Mouse (Mus musculus) cerebral cortex, adult 2 months (tissue): ENCODE results near the gene Tnrc6b.

Source experiments
- WGBS: fragments of 180-500 bp; shearing (Covaris S2); methylation state at CpG from one replicate; pipeline ENCODE4 v1.1.7; 2018; 5-methylcytosine and 5-hydroxymethylcytosine counted together

The Tnrc6b gene

DNA sequence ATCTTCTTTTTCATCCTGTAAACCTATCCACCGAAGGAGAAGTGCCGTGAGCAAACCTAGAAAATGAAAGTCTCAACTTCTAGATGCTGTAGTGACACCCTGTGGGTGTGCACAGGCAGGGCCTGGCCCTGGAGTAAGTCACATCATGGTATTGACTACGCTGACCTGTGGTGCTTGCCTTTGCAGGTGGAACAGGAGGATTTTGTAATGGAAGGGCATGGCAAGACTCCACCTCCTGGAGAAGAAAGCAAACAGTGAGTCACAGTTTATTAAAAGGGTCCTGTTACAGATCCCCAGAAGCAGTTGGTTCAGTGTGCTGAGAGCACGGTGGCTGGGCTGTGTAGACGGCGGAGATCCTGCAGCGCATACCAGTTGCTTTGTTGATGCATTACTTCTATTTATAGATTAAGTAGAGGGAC lies 73.4 kb downstream of the Tnrc6b start:
- 51% methylated on average over 7 of the region's 7 CpGs for WGBS

DNA sequence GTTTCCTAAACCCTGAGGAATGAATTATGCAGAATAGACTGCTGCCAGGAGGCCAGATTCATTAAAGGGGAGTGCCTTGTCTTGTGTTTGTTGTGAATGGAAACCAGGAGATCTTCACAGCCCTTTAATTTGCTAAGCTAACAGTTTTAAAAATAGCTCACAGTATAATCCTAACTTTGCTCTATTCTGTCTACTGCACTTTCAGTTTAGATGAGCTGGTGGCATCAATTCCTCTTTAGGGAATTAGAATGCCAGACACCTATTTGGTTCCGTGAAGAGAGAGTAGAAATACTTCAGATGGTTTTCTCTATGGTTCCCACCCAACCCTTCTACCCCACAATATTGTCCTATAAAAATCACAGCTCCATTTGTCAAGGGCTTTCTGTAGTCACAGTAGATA lies 74.6 kb downstream of the Tnrc6b start:
- WGBS, result 66% methylated on average over 1 of the region's 1 CpGs

DNA sequence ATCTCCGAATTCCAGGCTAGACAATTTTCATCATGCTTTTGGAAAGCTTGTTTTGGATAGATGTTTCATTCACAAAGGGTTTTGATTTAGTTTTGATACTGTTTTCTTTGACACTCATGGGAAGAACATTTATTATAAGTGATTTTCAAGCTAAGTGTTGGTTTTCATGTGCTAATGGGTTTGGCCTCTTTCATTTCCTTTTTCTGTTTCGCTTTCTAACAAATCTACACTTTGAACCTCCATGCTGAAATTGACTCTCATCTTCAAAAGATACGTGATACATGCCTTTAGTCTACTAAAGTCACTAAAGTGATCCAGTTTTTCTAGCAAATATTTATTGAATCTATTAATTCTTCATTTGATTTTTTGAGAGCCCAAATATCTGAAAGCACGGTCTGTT lies 76.6 kb downstream of the Tnrc6b start:
- WGBS, result 91% methylated on average over 4 of the region's 4 CpGs

DNA sequence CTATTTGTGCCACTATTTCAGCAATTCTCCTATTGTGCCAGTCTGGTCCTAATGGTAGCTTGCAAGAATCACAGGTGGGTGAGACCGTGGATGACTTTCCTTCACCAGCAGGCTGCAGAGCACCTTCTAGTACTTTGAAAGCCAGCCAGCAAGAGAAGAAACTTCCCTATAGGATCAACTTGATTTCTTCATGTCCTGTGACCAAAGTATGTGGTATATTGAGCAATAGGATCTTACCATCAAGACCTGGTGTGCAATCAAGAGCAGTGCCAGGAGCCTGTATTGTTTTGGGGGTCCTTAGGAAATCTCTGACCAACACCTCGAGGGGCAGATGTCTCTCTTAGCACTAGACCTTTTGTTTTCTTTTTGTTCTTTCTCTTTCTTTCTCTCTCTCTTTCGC lies 81.4 kb downstream of the Tnrc6b start:
- WGBS, result 80% methylated on average over 3 of the region's 3 CpGs

DNA sequence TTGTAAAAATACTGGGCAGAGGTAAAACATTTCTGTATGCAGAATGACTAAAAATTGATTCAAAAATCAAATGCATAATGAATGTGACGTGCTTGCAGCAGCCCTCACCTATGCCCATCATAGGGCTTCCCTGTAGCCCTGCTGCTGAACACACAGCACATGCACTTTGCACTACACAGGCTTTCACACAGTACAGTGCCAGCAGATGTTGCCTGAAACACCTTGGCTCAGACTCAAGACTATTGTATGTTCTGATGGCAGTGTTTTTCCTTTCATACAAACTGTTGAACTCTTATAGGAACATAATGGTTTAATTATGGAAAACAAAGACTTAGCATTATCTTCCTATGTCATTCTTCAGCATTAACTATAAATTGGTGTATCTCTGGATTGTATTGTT lies 84.0 kb downstream of the Tnrc6b start:
- WGBS, result 89% methylated on average over 1 of the region's 1 CpGs

DNA sequence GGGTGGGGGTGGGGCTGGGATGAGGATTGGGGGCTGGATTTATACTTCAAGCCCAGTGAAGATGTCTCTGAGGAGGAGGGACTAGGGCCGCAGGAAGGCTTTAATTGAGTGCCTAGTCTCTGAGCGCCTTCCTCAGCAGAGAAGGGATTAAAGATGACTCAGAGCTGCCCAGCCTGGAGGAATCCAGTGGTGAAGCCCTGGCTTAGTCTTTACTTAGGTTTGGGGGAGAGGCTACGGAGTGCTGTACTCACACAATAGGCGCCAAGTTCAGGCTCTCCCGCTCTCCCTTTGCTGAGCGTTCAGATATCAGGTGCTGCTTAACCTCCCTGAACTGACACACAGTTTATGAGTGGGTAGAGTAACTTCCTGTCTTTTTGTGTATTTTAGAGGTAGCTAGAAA lies 86.6 kb downstream of the Tnrc6b start:
- 2% methylated on average over 6 of the region's 6 CpGs for WGBS

DNA sequence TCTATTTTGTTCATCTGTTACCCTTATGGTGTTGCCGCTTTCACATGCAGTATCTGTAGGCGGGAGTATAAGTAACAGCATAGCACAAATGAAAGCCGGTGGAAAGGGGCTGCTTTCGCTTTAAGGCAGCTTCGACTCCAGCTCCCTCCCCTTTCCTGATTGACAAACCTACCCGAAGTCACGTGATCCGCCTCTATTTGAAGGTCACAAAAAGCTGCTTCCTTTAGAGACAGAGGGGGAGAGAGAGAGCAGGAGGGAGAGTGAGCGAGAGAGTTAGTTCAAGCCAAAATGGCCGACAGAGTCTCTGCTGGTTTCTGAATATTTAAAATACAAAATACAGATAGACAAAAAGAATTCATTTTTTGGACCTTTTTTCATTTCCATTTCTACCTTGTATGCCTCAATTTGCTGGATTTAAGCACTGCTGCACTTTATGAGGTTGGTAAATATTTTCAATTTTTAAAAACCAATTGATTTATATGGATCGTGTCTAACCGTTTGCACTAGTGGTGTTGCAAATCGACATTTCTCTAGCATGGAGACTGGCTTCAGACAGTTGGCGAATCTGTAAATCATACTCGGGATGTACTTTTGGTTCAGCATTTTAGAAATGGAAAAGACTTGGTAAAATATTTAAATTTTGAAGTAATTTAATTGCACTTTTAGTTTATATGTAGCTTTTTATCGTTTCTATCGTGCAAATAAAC lies 87.4 kb downstream of the Tnrc6b start:
- under 1% methylated on average over 17 of the region's 17 CpGs for WGBS

DNA sequence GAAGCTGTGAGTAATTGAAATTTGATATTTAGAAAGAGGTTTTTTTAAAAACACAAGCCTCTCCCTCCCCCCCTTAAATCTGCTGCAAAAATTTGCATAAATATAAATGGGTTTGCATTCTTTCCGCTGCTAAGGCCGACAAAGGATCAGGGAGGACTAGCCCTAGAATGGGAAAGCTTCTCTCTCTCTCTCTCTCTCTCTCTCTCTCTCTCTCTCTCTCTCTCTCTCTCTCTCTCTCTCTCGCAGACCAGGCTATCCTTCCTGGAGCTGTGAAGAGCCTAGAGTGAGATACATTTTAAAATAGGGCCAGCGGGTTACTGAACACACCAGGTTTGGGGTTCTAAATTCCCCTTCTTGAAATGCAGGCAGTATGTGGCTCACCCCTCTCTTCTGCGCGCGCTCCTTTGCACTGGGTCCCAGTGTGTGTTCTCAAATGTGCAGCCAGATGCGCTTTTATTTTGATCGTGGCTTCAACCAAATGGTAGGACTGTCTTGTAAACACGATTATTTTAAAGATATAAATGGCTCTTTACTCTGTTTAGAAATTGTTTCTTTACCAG lies 88.0 kb downstream of the Tnrc6b start:
- WGBS, result under 1% methylated on average over 10 of the region's 10 CpGs

DNA sequence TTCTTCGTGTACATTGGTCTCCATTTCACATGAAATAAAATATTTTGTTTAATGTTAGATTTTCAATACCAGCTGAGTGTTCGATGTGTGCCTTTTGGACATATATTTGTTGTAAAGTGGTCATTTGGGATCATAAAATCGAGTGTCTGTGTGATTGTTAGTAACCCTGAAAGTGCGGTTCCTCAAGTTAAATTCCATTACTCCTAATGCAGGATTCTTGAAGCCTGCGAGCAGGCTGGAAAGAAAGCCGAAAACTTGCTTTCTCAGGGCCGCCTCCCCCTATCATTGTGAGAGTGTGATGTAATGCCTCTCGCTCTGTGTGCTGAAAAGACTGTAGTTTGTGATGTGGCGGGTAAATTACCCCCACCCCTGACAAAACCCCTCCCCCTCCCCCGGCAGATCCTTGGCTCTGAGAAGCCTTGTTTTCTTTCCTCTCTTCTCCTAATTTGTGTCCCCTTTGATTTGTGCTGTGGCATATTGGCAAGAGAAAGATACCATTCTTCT lies 88.6 kb downstream of the Tnrc6b start:
- under 1% methylated on average over 10 of the region's 10 CpGs for WGBS

DNA sequence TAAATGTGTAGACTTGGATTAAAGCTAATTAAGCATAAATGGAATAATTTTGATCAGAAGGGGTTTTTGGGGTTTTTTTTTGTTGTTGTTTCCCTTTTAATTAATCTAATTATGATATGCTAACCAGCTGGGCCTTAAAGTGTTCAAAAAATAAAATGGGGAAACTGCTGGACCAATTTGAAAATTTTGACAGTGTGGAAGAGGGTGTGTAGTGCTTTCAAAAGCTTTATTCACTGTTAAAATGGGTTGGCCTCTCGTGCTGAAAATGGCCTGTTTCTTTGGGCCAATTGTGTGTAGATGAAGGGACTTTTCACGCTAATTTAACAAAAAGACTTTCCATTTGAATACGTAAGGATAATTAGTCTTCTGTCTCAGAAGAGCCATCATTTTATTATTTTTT lies 89.1 kb downstream of the Tnrc6b start:
- WGBS, result 7% methylated on average over 3 of the region's 3 CpGs

DNA sequence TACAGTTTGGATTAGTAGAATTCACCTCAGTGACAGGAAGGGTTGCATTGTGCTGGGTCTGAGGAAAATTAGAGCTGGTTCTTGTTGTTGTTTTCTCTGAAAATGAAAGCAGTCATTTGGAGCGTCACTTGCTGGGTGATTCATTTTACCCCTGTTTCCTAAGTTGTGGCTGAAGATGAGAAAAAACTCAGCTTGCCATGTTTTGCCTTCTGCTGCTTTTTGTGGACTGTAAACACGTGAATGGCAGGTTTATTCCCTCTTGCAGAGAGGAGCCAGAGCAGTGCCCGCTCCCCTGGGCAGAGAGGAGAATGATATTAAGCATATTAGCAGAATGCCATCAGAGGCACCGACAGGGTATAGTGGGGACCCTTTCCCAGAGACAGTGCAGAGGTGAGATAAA lies 89.7 kb downstream of the Tnrc6b start:
- 11% methylated on average over 4 of the region's 4 CpGs for WGBS

DNA sequence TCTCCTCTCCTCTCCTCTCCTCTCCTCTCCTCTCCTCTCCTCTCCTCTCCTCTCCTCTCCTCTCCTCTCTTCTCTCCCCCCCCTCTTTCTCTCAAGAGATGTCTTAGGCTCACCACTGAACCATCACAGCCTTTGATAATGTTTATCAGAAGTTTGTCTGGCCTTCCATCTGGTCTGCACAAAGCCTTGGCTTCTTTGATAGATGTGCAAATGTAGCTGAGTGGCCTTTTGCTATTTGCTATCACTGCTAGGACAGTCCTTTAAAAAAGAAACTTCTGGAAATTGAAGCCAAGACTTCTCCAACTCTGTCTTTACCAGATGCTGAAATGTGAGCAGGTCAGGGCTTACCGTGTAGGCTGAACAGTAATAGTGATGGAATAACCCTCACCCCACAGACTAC lies 90.5 kb downstream of the Tnrc6b start:
- 34% methylated on average over 1 of the region's 1 CpGs for WGBS

DNA sequence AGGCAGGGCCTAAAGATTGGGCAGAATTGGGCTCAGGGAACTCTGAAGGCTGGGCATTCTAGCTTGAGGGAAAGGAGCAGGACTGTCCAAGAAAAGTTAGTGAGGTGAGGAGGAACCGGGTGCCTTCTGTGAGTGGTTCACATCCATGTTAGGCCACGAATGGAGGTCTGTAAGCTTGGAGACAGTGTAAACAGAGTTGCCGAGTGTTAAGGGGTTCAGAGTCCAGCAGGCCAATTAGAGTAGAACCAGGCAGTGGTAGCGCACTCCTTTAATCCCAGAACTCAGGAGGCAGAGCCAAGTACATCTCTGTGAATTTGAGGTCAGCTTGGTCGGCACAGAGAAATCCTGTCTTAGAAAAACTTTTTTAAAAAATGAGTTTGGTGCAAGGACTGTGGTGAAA lies 96.0 kb downstream of the Tnrc6b start:
- 50% methylated on average over 5 of the region's 5 CpGs for WGBS

DNA sequence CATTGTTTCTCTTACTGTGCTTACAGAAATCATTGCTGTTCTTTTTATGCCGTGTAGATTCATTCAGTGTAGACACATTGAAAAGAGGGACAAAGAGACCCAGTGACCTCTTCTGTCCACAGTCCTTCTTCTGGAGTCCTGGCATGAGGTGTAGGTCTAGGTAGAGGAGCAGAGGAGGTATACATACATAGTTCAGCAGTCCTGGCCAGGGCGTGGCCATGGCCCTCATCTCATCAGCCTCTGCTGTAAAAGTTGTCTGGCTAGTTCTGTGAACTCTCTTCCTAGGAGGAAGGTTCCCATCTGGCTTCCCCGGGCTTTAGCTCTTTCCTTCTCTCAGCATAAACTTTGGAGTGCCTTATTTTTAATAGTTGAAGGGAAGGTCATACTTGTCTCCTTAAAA lies 99.1 kb downstream of the Tnrc6b start:
- WGBS, result 76% methylated on average over 3 of the region's 3 CpGs

DNA sequence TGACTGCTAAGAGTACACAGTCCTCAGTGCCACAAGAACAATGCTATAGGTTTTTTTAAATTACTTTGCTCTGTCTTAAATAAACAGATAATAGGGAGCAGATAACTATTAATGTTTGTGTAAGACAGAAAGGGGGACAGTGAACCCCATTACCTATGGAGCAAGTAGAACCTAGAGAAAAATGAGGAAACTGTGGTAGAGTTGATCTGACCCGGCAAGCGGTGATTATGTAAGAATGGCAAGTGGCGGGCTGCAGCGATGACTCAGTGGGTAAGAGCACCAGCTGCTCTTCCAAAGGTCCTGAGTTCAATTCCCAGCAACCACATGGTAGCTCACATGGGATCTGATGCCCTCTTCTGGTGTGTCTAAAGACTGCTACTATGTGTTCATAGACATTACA lies 101.7 kb downstream of the Tnrc6b start:
- 78% methylated on average over 4 of the region's 4 CpGs for WGBS

DNA sequence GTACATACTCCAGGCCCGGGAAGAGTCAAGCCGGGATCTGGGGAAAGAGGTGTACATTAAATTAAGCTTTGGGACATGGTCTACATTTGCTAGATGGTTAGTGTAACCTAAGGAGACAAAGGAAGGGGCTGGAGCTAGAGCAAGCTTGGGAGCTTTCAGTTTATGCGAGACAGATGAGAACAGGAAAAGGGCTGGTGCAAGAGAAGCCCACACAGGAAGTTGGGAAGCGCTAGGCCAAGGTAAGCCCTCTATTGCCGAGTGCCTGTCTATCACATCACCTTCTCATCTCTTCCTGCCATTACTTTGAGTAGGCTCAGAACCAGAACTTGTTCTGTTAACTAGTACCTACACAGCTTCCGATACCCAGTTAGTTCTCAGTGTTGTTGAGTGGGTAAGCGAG lies 103.7 kb downstream of the Tnrc6b start:
- WGBS, result 83% methylated on average over 7 of the region's 7 CpGs

DNA sequence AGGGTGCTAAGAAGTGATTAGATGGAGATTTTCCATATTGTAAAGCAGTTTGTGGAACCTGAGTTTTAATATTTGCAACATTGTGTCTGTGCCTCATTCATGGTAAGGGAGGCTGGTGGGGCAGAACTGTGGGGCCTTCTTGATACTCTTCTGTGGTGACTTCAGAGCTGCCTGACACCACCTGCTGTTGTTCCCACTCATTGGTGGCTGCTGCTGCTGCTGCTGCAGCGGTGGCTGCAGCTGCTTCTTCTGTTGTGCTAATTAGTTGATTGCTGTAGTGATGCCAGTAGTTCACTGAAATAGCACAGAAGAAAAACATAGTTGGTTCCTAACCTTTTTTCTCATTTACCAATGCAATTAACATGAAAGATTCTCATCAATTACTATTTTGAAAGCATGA lies 111.2 kb downstream of the Tnrc6b start:
- 23% methylated on average over 1 of the region's 1 CpGs for WGBS

DNA sequence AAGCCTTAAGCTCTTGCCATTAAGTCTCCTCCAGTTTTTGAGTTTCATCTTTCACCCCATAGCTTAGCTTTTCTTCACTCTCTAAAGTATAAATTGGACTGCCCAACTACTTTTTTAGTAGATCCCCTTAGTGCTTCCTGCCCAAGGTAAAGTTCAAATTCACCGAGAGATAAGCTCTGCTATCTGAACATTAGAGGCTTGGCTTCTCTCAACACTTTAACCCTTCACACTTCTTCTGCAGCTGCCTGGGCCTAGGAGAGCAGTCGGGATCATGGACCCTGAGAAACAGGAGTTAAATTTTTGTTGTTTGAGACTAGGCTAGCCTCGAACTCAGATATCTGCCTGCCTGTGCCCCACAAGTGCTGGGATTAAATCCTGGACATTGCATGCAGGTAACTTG lies 120.1 kb downstream of the Tnrc6b start:
- 82% methylated on average over 3 of the region's 3 CpGs for WGBS

DNA sequence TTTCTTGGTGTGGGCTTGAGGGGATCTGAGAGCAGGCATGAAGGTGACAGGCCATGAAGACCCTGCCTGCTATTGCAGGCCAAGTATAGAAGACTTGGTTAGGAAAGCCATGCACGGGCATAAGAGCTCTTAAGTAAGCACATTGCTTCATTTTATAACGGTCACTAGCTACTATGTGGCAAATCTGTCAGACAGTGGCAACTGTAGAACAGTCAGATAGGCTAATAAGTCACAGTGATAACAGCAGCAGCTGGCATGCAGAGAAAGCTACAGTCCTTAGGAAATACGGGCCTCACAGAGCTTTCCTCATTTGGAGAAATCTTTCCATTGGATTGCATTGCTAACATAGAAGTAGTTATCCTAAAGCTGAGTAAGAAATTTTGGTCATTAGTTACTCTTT lies 121.7 kb downstream of the Tnrc6b start:
- 72% methylated on average over 3 of the region's 3 CpGs for WGBS

DNA sequence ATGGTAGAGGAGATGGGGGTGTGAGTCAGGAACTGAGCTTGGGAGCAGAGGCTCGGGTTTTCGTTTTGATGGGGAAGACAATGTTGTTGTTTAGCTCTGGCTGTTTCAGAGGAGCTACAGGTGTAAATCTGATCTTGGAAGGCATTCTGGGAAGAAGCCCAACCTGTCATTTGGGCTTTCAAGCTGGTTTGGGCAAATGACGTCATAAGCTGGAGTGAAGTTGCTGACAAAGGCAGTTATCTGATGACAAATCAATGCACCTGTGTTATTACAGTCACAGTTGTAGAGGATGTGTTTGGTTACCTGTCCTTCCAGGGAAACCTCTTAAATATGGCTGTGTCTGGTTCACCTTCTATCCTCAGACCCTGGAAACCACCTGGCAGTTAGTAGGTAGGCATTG lies 125.1 kb downstream of the Tnrc6b start:
- WGBS, result 53% methylated on average over 3 of the region's 3 CpGs

DNA sequence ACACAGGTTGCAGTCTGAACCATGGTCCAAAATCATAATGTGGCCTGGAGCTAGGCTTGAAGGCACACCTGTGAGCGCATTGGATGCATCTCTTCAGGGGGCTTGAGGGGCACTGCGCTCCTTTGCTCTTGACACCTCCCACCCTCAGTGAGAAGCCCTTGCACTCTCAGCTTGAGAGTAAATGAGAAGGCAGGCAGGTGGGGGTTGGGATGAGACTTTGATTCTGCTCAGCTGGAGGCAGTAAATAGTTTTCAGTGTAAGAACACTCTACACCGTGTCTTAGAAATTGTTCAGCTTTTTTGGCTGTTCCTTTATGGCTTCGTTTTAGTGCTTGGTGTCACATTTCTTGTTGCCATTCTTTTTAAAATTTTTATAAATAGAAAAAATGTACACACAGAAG lies 127.7 kb downstream of the Tnrc6b start:
- WGBS, result 35% methylated on average over 4 of the region's 4 CpGs

DNA sequence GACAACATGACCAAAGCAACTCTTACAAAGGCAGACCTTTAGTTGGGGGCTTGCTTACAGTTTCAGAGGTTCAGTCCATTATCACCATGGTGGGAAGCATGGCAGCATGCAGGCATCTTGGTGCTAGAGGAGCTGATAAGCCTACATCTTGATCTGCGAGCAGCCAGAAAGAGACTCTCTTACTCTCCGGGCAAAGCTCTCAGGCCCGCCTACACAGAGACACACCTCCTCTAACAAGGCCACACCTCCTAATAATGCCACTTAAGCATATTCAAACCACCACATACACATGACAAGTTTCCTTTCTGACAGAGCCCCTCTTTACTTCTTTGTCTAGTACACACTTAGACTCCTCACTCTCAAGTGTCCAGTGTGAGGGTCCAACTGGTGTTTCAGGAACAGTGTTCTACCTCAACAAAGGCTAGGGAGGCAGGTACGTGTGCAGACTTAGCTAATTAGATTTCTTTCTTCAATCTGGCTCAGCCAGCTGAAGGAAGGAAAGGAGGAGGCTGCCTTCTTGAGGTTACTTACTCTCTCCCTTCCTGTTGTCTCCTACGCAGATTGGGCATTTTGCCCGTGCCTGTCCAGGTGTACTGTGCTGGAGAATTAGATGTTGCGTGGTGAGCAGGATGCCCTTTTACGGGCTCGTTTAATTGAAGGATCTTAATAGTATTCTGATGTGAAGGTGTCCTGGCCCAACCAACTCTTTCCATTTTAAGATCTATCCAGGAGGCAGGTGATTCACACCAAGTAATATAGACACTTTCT lies 128.7 kb downstream of the Tnrc6b start:
- 66% methylated on average over 9 of the region's 9 CpGs for WGBS

DNA sequence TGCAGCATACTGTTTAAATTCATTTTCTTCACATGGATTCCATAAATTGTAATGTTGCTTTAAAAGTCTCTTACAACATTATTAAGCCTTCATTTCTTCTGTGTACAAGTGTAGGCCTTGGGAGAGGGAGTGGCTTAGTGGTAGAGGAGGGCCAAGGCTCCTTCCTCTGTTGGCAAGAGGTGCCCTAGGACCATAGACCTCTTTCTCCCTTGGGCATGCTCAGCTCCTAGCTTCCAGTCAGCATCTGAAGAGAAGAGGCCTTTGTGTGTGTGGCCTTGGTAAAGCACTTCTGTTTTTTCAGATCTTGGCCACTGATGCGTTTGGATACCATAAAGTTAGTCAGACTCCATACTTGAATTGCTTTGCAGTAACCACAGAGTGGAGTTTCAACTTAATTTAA lies 133.1 kb downstream of the Tnrc6b start:
- WGBS, result 53% methylated on average over 1 of the region's 1 CpGs
